In genomic region chr6:113308141-113308540, GRCm38 (mm10) we compare ENCODE assay signal across 9 mouse cellular contexts. TPM values are rescaled to one million over a fixed set of nuclear protein-coding genes. Genes with fewer than 3 reads are reported as not detected.
DNase-seq lines count a peak whose midpoint lies in the region; ATAC-seq and TF ChIP-seq lines count a peak whose summit lies in the region.
"Had no signal": no experiment of that assay in that cellular context is flagged by ENCODE, and none has a peak within 500 bp of the region (broad histone marks: within the 10 kb centered on the region; RNA-seq: fewer than 3 reads in every experiment).

No protein-coding gene starts in this region.

- no peak for TF ChIP-seq EP300 in lung, postnatal 0 days (IDR thresholded peaks at IDR 0.05)

- no peaks in the 10 kb centered on the region for H3K9me3 ChIP-seq in heart, embryonic 12.5 days (replicated peaks)
- H3K9me3 ChIP-seq in lung, postnatal 0 days (ENCODE audit: low read length) = no peaks in the 10 kb centered on the region

- H3K36me3 ChIP-seq in thymus, adult 2 months (ENCODE audit: control insufficient read depth, insufficient read depth, low read length) = peaks cover 21% of the 10 kb centered on the region
- peaks cover 19% of the 10 kb centered on the region for H3K36me3 ChIP-seq in heart, embryonic 12.5 days
- peaks cover 12% of the 10 kb centered on the region; the same call in 1 of the 2 replicates for H3K36me3 ChIP-seq in lung, postnatal 0 days (ENCODE audit: insufficient read depth, low read length)
- H3K36me3 ChIP-seq in small intestine, adult 2 months (ENCODE audit: control insufficient read depth, insufficient read depth, low read length) = peaks cover 15% of the 10 kb centered on the region

- WGBS in thymus, adult 2 months = 22% methylated on average over 5 of the region's 5 CpGs
- WGBS in heart, embryonic 12.5 days = 30% methylated on average over 5 of the region's 5 CpGs
- 23% methylated on average over 5 of the region's 5 CpGs for WGBS in lung, postnatal 0 days
- WGBS in small intestine, adult 2 months = 5% methylated on average over 5 of the region's 5 CpGs

- ATAC-seq in heart, embryonic 12.5 days (ENCODE audit: insufficient number of reproducible peaks, low FRiP score) = no peak
- no peak for ATAC-seq in lung, postnatal 0 days

- H3K4me1 ChIP-seq in thymus, adult 2 months (replicated peaks; ENCODE audit: control insufficient read depth, insufficient read depth, low read length) = peaks cover 8% of the 10 kb centered on the region
- H3K4me1 ChIP-seq in heart, embryonic 12.5 days (replicated peaks) = peaks cover 24% of the 10 kb centered on the region
- H3K4me1 ChIP-seq in lung, postnatal 0 days (ENCODE audit: insufficient read depth, low read depth, low read length) = no peaks in the 10 kb centered on the region; the same call in 1 of the 2 replicates
- H3K4me1 ChIP-seq in small intestine, adult 2 months (ENCODE audit: control insufficient read depth, insufficient read depth, insufficient read length, low read length) = peaks cover 2% of the 10 kb centered on the region; the same call in 1 of the 2 replicates

- H3K4me3 ChIP-seq in thymus, adult 2 months (ENCODE audit: control insufficient read depth, insufficient read depth, low read length) = peak overlapping the region; percentile 74
- peak overlapping the region; percentile 93 for H3K4me3 ChIP-seq in heart, embryonic 12.5 days
- peak overlapping the region; percentile 95 for H3K4me3 ChIP-seq in lung, postnatal 0 days (ENCODE audit: low read depth, low read length)
- H3K4me3 ChIP-seq in small intestine, adult 2 months (ENCODE audit: low read depth, low read length) = peak overlapping the region; percentile 97

- peak overlapping the region; percentile 90 for H3K4me2 ChIP-seq in heart, embryonic 12.5 days
- H3K4me2 ChIP-seq in lung, postnatal 0 days (replicated peaks; ENCODE audit: low read depth, low read length) = peak overlapping the region; percentile 84

- DNase-seq in thymus, adult 2 months = peak; percentile 14
- DNase-seq in thymus, postnatal 25 days = no peak
- peak; percentile 73 to 77 for DNase-seq in cerebellum, adult 18-20 months
- DNase-seq in kidney, postnatal 10 days = peak; percentile 54
- DNase-seq in lung, postnatal 0 days (ENCODE audit: low spot score) = peak; percentile 63
- no peak for DNase-seq in testis, postnatal 10 days (ENCODE audit: low spot score)

- peak overlapping the region; percentile 58; the same call in 1 of the 2 replicates for H3K27ac ChIP-seq in thymus, adult 2 months (ENCODE audit: control insufficient read depth, insufficient read depth, low read length)
- 0 out of 2 replicates have a peak overlapping the region, but pooled peaks have one; percentile 97 for H3K27ac ChIP-seq in heart, embryonic 12.5 days (ENCODE audit: poor library complexity, severe bottlenecking)
- peak overlapping the region; percentile 100 for H3K27ac ChIP-seq in lung, postnatal 0 days (ENCODE audit: low read length)
- peak overlapping the region; percentile 99 for H3K27ac ChIP-seq in small intestine, adult 2 months (ENCODE audit: insufficient read depth, low read depth, low read length)

- no peak for TF ChIP-seq CTCF in thymus, adult 2 months (IDR thresholded peaks at IDR 0.05; ENCODE audit: borderline replicate concordance, control insufficient read depth, extremely low read depth, insufficient read depth, low read length, poor library complexity)
- peak; percentile 56 for TF ChIP-seq CTCF in lung, postnatal 0 days (IDR thresholded peaks at IDR 0.05)
- TF ChIP-seq CTCF in small intestine, adult 2 months (IDR thresholded peaks at IDR 0.05; ENCODE audit: extremely low read depth, insufficient read length, insufficient replicate concordance, low read depth, low read length) = no peak

- TF ChIP-seq POLR2A in thymus, adult 2 months (IDR thresholded peaks at IDR 0.05; ENCODE audit: control insufficient read depth, extremely low read depth, insufficient read depth, low read length, poor library complexity) = no peak
- no peak for TF ChIP-seq POLR2A in small intestine, adult 2 months (IDR thresholded peaks at IDR 0.05; ENCODE audit: low read depth, low read length)

- peak overlapping the region; percentile 96 for H3K9ac ChIP-seq in heart, embryonic 12.5 days
- peak overlapping the region; percentile 95 for H3K9ac ChIP-seq in lung, postnatal 0 days (replicated peaks; ENCODE audit: low read depth)

- no peaks in the 10 kb centered on the region for H3K27me3 ChIP-seq in thymus, adult 2 months (ENCODE audit: control insufficient read depth, insufficient read depth, low read length)
- H3K27me3 ChIP-seq in heart, embryonic 12.5 days (replicated peaks) = no peaks in the 10 kb centered on the region
- no peaks in the 10 kb centered on the region for H3K27me3 ChIP-seq in lung, postnatal 0 days (replicated peaks; ENCODE audit: insufficient read depth, low read length)
- H3K27me3 ChIP-seq in small intestine, adult 2 months (ENCODE audit: control insufficient read depth, insufficient read depth, low read length) = no peaks in the 10 kb centered on the region

RNA-seq across cellular contexts. Expression of gene Brpf1, which starts 1.2 kb away (rescaled TPM):
- 65.7 and 66.2 TPM in 2 replicates for polyA plus RNA-seq in thymus, adult 2 months (2012; rRNA removed)
- 16.2 and 17.0 TPM in 2 replicates for polyA plus RNA-seq in heart, embryonic 12.5 days (2016; fragmentation: Nextera tagmentation; extraction: Ambion mirVana)
- 8.2 and 9.2 TPM in 2 replicates for polyA plus RNA-seq in lung, postnatal 0 days (2015; fragmentation: Nextera tagmentation; extraction: Ambion mirVana)
- 7.4 and 12.9 TPM in 2 replicates for polyA plus RNA-seq in small intestine, adult 2 months (2012; rRNA removed)

RNA-seq across cellular contexts. Expression of gene Ogg1, which starts 18.6 kb away (rescaled TPM):
- 23.1 and 23.4 TPM in 2 replicates for polyA plus RNA-seq in thymus, adult 2 months (2012; rRNA removed)
- polyA plus RNA-seq in heart, embryonic 12.5 days (2016; fragmentation: Nextera tagmentation; extraction: Ambion mirVana) = 9.0 and 10.6 TPM in 2 replicates
- polyA plus RNA-seq in lung, postnatal 0 days (2015; fragmentation: Nextera tagmentation; extraction: Ambion mirVana) = 11.7 and 12.4 TPM in 2 replicates
- polyA plus RNA-seq in small intestine, adult 2 months (2012; rRNA removed) = 7.9 and 10.9 TPM in 2 replicates

RNA-seq across cellular contexts. Expression of gene Cpne9, which starts 26.0 kb away (rescaled TPM):
- polyA plus RNA-seq in thymus, adult 2 months (2012; rRNA removed) = 0.65 and 1.5 TPM in 2 replicates
- polyA plus RNA-seq in heart, embryonic 12.5 days (2016; fragmentation: Nextera tagmentation; extraction: Ambion mirVana) = 0.08 and 0.14 TPM in 2 replicates
- polyA plus RNA-seq in lung, postnatal 0 days (2015; fragmentation: Nextera tagmentation; extraction: Ambion mirVana) = not detected in 2 replicates
- polyA plus RNA-seq in small intestine, adult 2 months (2012; rRNA removed) = not detected in 2 replicates
- polyA plus RNA-seq: gonadal fat pad, adult 2 months had no signal

RNA-seq across cellular contexts. Expression of gene Camk1, which starts 35.6 kb away (rescaled TPM):
- polyA plus RNA-seq in thymus, adult 2 months (2012; rRNA removed) = 12.6 and 18.3 TPM in 2 replicates
- 110 and 113 TPM in 2 replicates for polyA plus RNA-seq in heart, embryonic 12.5 days (2016; fragmentation: Nextera tagmentation; extraction: Ambion mirVana)
- 110 and 129 TPM in 2 replicates for polyA plus RNA-seq in lung, postnatal 0 days (2015; fragmentation: Nextera tagmentation; extraction: Ambion mirVana)
- 16.6 and 19.2 TPM in 2 replicates for polyA plus RNA-seq in small intestine, adult 2 months (2012; rRNA removed)

Comparison
In these comparisons a context has a peak if more than half of its experiments do, and no peak if none do; other contexts are left out.
1. DNase-seq: peak in thymus, adult 2 months (single experiment), cerebellum, adult 18-20 months (2 of 2), kidney, postnatal 10 days (single experiment) and lung, postnatal 0 days (single experiment); none in thymus, postnatal 25 days (single experiment) and testis, postnatal 10 days (single experiment).
2. Peak in every context shown above with its lines, with median percentiles within 50 percentile points of each other: H3K27ac ChIP-seq and H3K4me3 ChIP-seq.